Mouse (Mus musculus): ENCODE data around the gene Tbc1d20.
A peak's percentile ranks its signal among the peaks of the same experiment; 100 is the strongest.

Tbc1d20 gene

GRCm38 (mm10) chr2:152359616-152360015, 66.0 kb downstream of the Tbc1d20 start:
- no peak for DNase-seq (ENCODE audit: low spot score)

- peak; percentile 36 for DNase-seq (ENCODE audit: low spot score)
These were observed 66.7 kb downstream of the Tbc1d20 start for GRCm38 (mm10) chr2:152360271-152360775.

GRCm38 (mm10) chr2:152361193-152361592, 67.6 kb downstream of the Tbc1d20 start:
- DNase-seq (ENCODE audit: low spot score) = no peak

Data from testis, postnatal 14 days (tissue).